Mouse (Mus musculus) heart, embryonic 15.5 days (tissue): ENCODE data around the gene Tmem95. TPM values are rescaled to one million over a fixed set of nuclear protein-coding genes. Genes with fewer than 3 reads are reported as not detected.
A peak's percentile ranks its signal among the peaks of the same experiment; 100 is the strongest.
"Not testable (repeated sequence)": the region's sequence is repeated elsewhere in the genome, so short reads cannot be mapped to it uniquely, and the experiment has no call there.

Experiments
- ATAC-seq: fragments of 200-750 bp; cut with Nextera tagmentation; replicated peaks from 2 replicates; pipeline ENCODE4 v1.8.0; 2017; ENCODE audit warnings: low read depth, moderate TSS enrichment; ENCODE audit not compliant: insufficient number of reproducible peaks, insufficient read depth, low FRiP score
- H3K27ac ChIP-seq: fragments of 300-500 bp; sonication (generic); 2 replicates; pipeline ENCODE4 v1.5.1; 2015; ENCODE audit warnings: mild to moderate bottlenecking, inconsistent platforms
- H3K27me3 ChIP-seq: fragments of 300-500 bp; sonication (generic); 2 replicates; pipeline ENCODE4 v1.6.1; 2015; ENCODE audit warnings: inconsistent platforms
- H3K36me3 ChIP-seq: fragments of 300-500 bp; sonication (generic); 2 replicates; pipeline ENCODE4 v1.6.1; 2015; ENCODE audit warnings: mild to moderate bottlenecking, inconsistent platforms
- H3K4me1 ChIP-seq: fragments of 300-500 bp; sonication (generic); replicated peaks from 2 replicates; pipeline ENCODE4 v1.6.1; 2015; ENCODE audit warnings: inconsistent platforms
- H3K4me2 ChIP-seq: fragments of 300-500 bp; sonication (generic); 2 replicates; pipeline ENCODE4 v1.6.1; 2015; ENCODE audit warnings: inconsistent platforms, mild to moderate bottlenecking, moderate library complexity
- H3K4me3 ChIP-seq: fragments of 300-500 bp; sonication (generic); 2 replicates; pipeline ENCODE4 v1.5.1; 2015; ENCODE audit warnings: mild to moderate bottlenecking, inconsistent platforms
- H3K9ac ChIP-seq: fragments of 300-500 bp; sonication (generic); 2 replicates; pipeline ENCODE4 v1.6.1; 2015; ENCODE audit warnings: mild to moderate bottlenecking, inconsistent platforms
- H3K9me3 ChIP-seq: fragments of 300-500 bp; sonication (generic); replicated peaks from 2 replicates; pipeline ENCODE4 v1.6.1; 2016; ENCODE audit warnings: inconsistent platforms
- WGBS: fragments of 180-500 bp; shearing (Covaris S2); methylation state at CpG from one replicate; pipeline ENCODE4 v1.1.7; 2015; ENCODE audit warnings: mixed read lengths; 5-methylcytosine and 5-hydroxymethylcytosine counted together
- polyA plus RNA-seq: library from polyadenylated mRNA; unstranded; fragments of >200 nt; fragmentation: Nextera tagmentation; extraction: Ambion mirVana; gene quantifications from 2 replicates; pipeline ENCODE4 v1.2.1, GENCODE M21; 2015

Gene Tmem95
- polyA plus RNA-seq, 1 experiment from 2014 or later = not detected

DNA sequence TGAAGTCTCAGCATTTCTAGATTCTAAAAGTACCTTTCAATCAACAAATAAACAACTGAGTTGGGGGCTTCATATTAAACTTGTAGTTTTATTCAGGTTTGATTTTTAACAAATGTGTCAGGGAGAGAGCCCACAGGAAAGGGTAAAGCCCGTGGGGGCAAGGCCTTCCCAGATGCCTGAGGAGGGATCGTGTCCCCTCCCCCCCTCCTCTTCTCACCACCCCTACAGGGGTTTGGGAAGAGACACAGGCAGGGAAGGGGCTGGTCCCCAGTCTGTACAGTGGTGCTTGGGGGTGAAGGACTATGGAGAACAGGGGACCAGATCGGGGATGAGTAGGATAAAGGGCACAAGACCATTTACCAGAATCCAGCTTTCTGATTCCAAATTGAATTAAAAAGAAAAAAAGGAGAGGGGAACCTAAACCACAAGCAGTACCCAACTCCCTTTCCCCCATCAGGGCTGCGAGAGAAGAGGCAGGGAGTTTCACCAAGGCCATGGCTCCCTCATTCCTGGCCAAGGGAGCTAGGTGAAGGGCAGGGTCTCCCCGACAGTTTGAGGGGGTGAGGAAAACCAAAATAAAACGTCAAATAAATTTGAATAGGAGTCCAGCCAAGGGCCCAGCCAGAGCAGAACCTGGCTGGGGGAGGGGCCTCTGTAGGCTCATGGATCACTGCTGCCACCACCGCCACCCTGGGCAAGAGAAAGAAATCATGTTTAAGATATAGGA, 39.0 kb upstream of the Tmem95 start:
- H3K9me3 ChIP-seq, H3K27me3 ChIP-seq, H3K9ac ChIP-seq, H3K4me3 ChIP-seq, ATAC-seq, H3K27ac ChIP-seq, H3K4me2 ChIP-seq: not testable (repeated sequence)
- H3K4me1 ChIP-seq = peaks cover 45% of the 10 kb centered on the region
- H3K36me3 ChIP-seq = peaks cover 56% of the 10 kb centered on the region
- WGBS = 51% methylated on average over 7 of the region's 7 CpGs

DNA sequence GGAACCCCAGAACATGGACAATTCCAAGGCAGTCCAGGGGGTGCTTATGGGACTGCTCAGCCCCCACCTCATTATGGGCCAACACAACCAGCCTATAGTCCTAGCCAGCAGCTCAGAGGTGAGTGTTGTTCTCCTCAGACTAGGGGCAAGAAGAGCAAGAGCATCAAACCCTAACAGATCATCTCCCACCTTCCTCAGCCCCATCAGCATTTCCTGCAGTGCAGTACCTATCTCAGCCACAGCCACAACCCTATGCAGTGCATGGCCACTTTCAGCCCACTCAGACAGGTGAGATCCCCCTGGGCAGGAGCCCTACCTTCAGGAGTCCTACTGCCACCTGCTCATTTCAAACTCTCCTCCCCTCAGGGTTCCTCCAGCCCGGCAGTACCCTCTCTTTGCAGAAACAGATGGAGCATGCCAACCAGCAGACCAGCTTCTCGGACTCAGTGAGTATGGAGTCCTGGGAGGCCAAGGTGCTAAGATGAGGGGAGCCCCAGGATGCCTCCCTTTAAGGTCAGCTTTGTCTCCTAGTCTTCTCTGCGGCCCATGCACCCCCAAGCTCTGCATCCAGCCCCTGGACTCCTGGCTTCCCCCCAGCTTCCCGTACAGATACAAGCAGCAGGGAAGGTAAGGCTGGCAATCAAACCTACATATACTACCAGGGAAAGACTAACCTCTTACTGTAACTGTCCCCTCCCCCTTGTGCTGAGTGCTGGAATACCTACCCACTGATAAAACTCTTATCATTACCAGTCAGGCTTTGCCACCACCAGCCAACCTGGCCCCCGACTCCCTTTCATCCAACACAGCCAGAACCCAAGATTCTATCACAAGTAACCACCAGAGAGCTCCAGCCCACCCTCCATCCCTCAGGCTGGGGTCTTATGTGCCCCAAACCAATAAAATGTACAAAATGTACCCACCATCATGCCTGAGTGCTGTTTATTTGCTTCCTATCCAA, 38.1 kb upstream of the Tmem95 start:
- WGBS = 57% methylated on average over 5 of the region's 5 CpGs
- Histone ChIP-seq H3K36me3 (peaks cover 65% of the 10 kb centered on the region), H3K27ac (no peak overlapping the region), H3K9ac (no peak overlapping the region), H3K4me1 (peaks cover 45% of the 10 kb centered on the region), H3K4me2 (no peak overlapping the region), H3K27me3 (no peaks in the 10 kb centered on the region), H3K9me3 (no peaks in the 10 kb centered on the region), H3K4me3 (0 out of 2 replicates have a peak overlapping the region, but pooled peaks have one; percentile 83)
- no peak for ATAC-seq

DNA sequence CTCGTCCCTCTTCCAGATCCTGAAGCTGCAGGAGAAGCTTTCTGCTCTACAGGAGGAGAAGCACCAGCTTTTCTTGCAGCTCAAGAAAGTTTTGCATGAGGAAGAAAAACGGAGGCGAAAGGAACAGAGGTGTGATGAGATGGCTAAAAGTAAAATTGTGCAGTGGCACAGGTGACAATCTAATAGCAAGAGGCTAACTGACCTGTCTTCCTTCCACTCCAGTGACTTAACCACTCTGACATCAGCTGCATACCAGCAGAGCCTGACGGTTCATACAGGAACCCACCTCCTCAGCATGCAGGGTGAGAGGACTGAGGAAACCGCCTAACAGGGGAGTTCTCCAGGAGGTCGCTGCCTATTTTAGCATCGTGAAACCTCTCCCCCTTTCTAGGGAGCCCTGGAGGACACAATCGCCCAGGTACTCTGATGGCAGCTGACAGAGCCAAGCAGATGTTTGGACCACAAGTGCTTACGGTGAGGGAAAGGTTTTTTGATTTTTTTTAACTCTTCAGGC, 37.2 kb upstream of the Tmem95 start:
- H3K4me2 ChIP-seq = peak overlapping the region; percentile 93
- no peaks in the 10 kb centered on the region for H3K27me3 ChIP-seq
- peak overlapping the region; percentile 83 for H3K4me3 ChIP-seq
- H3K9me3 ChIP-seq = no peaks in the 10 kb centered on the region
- ATAC-seq = no peak
- no peak overlapping the region for H3K27ac ChIP-seq
- H3K36me3 ChIP-seq = peaks cover 74% of the 10 kb centered on the region
- WGBS = 31% methylated on average over 9 of the region's 9 CpGs
- peak overlapping the region; percentile 79; the same call in 1 of the 2 replicates for H3K9ac ChIP-seq
- peaks cover 45% of the 10 kb centered on the region for H3K4me1 ChIP-seq

DNA sequence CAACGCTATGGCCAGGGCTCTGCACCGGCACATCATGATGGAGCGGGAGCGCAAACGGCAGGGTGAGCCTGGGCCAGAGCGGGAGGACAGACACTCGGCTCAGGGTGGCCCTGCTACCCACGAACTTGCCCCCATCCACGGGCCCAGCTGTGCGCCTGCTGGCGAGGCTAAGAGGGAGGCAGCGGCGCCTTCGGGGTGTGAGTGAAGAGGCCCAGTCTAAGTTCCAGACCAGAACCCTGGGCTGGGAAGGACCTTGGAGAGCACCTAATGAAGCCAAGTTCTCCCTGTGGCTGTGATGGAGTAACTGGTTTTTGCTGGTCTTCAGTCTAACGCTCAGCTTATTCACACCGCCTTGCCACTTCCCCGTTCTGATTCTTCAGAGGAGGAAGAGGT, 36.5 kb upstream of the Tmem95 start:
- 2% methylated on average over 17 of the region's 17 CpGs for WGBS
- H3K4me3 ChIP-seq = peak overlapping the region; percentile 83
- H3K27ac ChIP-seq = peak overlapping the region; percentile 91
- peak overlapping the region; percentile 93 for H3K4me2 ChIP-seq
- H3K36me3 ChIP-seq = peaks cover 80% of the 10 kb centered on the region
- H3K9me3 ChIP-seq = no peaks in the 10 kb centered on the region
- no peaks in the 10 kb centered on the region for H3K27me3 ChIP-seq
- peak overlapping the region; percentile 79 for H3K9ac ChIP-seq
- ATAC-seq = no peak
- peaks cover 42% of the 10 kb centered on the region for H3K4me1 ChIP-seq

DNA sequence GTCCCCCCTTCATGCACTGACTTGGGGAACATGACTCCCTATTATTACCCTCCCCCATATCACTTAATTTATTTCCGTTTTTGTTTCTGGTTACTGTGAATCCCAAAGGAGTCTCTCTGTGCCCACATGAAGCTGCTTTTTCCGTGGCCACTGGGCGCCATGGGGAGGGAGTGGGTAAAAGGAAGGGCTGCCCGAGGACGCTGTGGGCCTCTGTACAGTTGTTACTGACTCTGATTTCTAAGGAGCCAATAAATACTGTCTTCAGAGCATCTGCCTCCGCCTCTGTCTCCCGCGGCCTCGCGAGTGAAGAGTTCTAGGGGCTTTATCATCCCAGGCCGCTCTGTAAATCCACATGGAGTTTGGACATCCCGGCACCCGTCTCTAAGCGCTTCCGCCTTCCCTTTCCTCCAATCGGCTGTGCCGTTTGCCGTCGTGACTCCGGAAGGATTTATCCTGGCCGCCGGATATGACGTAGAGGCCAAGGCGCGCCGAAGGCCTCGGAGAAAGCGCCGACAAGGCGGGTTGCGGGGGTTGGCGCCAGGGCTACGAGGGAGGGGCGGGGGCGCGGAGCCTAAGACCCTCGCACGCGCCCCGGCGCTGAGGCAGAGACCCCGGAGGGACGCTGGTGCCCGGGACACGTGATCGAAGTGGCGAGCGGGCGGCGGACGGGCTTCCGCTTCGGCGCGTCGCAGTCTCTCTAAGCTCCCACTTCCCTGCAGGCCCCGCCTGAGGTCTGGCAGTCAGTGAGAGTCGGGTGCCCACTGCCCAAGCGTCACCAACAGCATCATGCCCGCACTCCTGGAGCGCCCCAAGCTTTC, 35.9 kb upstream of the Tmem95 start, which contains the start of gene Gps2:
Gene Gps2 (plus strand): TSS at position 335 of the 818 bp plus-strand sequence.
- peaks cover 83% of the 10 kb centered on the region for H3K36me3 ChIP-seq
- peak within 1 kb of the TSS; percentile 83 for H3K4me3 ChIP-seq
- no peaks in the 10 kb centered on the region for H3K27me3 ChIP-seq
- ATAC-seq = peak; percentile 86
- H3K9ac ChIP-seq = peak within 1 kb of the TSS; percentile 79
- H3K4me2 ChIP-seq = peak within 1 kb of the TSS; percentile 93
- H3K4me1 ChIP-seq = peaks cover 36% of the 10 kb centered on the region
- H3K9me3 ChIP-seq = no peaks in the 10 kb centered on the region
- 2% methylated on average over 61 of the region's 61 CpGs for WGBS
- H3K27ac ChIP-seq = peak within 1 kb of the TSS; percentile 91

DNA sequence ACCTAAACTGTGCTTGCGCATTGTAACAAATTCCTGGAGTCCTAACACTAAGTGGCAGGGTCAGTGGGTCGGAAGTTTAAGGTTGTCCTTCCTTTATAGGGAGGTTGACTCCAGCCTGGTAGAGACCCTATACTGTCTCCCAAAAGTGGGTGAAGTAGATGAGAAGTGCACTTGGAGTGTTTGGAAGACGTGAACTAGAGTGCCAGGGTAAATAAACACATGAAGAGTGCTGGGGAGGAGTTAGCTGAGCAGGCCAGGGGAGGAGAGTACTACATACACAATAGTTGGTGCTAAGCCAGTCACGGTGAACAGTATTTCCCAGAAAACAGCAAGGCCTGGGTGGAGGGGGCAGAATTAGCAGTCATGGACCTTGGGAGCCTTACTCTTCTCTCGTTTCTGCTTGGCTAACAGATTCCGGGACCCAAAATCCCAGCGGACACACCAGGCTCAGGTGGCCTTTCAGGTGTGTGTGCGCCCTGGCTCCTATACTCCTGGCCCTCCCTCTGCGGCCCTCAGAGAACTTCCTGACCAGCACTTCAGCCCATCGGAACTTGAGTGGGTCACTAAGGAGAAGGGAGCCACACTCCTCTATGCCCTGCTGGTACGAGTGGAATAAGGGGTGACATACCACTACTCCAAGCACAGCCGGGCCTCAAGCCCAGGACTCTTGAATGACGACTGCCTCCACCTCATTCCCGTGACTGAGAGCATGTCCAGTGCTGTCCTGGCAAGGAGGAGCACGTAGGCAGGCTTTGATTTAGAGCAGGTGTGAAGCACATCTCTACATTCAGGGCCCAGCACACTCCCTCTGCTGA, 35.1 kb upstream of the Tmem95 start:
- no peak for ATAC-seq
- H3K4me3 ChIP-seq = peak overlapping the region; percentile 83
- H3K9me3 ChIP-seq = no peaks in the 10 kb centered on the region
- H3K36me3 ChIP-seq = peaks cover 83% of the 10 kb centered on the region
- H3K27ac ChIP-seq = 0 out of 2 replicates have a peak overlapping the region, but pooled peaks have one; percentile 91
- WGBS = 72% methylated on average over 15 of the region's 15 CpGs
- no peaks in the 10 kb centered on the region for H3K27me3 ChIP-seq
- H3K9ac ChIP-seq = peak overlapping the region; percentile 79
- H3K4me2 ChIP-seq = peak overlapping the region; percentile 93
- peaks cover 28% of the 10 kb centered on the region for H3K4me1 ChIP-seq

DNA sequence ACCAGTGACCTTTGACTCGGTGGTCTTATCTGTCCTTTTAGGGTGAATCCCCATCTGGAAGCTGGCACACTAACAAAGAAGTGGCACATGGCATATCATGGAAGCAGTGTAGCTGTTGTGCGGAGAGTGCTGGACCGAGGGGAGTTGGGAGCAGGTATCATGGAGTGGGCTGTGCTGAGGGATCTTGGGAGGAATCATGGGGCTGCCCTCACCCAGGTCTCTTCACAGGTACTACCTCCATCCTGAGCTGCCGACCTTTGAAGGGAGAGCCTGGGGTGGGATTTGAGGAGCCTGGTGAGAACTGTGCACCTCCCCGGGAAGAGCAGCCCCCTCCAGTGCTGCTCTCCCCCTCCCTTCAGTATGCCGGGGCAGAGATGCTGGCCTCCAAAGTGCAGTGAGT, 33.9 kb upstream of the Tmem95 start:
- Histone ChIP-seq H3K4me1 (peaks cover 28% of the 10 kb centered on the region), H3K4me2 (no peak overlapping the region), H3K9ac (no peak overlapping the region), H3K27me3 (no peaks in the 10 kb centered on the region), H3K36me3 (peaks cover 83% of the 10 kb centered on the region), H3K9me3 (no peaks in the 10 kb centered on the region), H3K27ac (no peak overlapping the region), H3K4me3 (no peak overlapping the region)
- no peak for ATAC-seq
- WGBS = 81% methylated on average over 6 of the region's 6 CpGs

DNA sequence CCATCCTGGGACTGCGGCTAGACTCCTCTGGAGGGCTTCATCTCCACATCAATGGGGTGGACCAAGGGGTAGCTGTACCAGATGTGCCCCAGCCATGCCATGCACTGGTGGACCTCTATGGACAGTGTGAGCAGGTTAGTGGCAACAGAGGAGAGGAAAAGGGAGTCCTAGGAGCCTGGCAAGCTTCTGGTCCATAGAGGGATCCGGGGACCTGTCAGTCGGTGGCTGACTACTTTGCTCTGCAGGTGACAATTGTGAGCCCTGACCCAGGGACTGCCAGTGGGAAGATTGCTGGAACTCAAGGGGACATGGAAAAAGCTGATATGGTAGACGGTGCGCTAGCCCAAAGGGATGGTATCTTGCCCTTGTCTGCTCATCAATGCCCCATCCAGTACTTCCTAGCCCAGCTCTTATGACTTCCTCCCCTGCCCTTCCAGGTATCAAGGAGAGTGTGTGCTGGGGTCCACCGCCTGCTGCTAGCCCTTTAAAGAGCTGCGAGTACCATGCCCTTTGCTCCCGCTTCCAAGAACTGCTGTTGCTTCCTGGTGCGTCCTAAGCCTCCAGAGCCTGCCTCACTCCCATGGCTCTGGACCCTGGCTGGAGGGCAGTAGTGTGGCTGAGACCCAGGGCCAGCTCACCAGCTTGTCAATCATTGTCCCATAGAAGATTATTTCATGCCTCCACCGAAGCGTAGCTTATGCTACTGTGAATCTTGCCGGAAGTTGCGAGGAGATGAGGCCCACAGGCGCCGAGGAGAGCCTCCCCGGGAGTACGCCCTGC, 33.2 kb upstream of the Tmem95 start:
- H3K9ac ChIP-seq = no peak overlapping the region
- no peak for ATAC-seq
- no peak overlapping the region for H3K27ac ChIP-seq
- H3K9me3 ChIP-seq = no peaks in the 10 kb centered on the region
- no peaks in the 10 kb centered on the region for H3K27me3 ChIP-seq
- peaks cover 23% of the 10 kb centered on the region for H3K4me1 ChIP-seq
- peaks cover 83% of the 10 kb centered on the region for H3K36me3 ChIP-seq
- WGBS = 90% methylated on average over 17 of the region's 17 CpGs
- H3K4me3 ChIP-seq = no peak overlapping the region
- no peak overlapping the region for H3K4me2 ChIP-seq

DNA sequence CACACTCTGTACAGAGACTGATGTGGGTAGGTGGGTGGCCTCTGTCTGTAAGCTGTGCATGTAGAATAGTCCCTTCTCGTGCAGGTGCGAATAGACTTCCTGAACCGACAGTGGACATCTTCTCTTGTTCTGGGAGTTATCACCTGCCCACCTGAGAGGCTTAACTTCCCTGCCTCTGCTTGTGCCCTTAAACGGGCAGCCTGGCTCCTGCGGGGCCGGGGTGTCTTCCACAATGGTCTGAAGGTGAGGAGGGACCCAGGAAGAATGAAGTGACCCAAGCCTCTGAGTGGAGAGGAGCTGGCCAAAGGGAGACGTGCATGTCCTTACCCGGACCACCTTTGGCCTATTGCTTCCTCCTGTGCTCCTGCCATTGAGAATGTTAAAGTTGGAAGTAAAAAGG, 32.4 kb upstream of the Tmem95 start:
- 92% methylated on average over 8 of the region's 8 CpGs for WGBS

More for the DNA sequence above, 32.4 kb upstream of the Tmem95 start:
- Histone ChIP-seq H3K9ac (no peak overlapping the region), H3K4me1 (peaks cover 15% of the 10 kb centered on the region), H3K4me3 (no peak overlapping the region), H3K9me3 (no peaks in the 10 kb centered on the region), H3K27ac (no peak overlapping the region), H3K27me3 (no peaks in the 10 kb centered on the region), H3K4me2 (no peak overlapping the region), H3K36me3 (peaks cover 83% of the 10 kb centered on the region)
- no peak for ATAC-seq
